Mouse (Mus musculus) 3T3-L1 (cell line): ENCODE results near the gene Cep128.
"Not testable (repeated sequence)": the region's sequence is repeated elsewhere in the genome, so short reads cannot be mapped to it uniquely, and the experiment has no call there.

ENCODE experiments used
- DNase-seq: peaks from one replicate; pipeline ENCODE4 v3.0.0-alpha.2; 2015; ENCODE audit warnings: low read depth, low spot score

Gene Cep128

GRCm38 (mm10) chr12:91063337-91064015 lies 320.7 kb downstream of the Cep128 start:
- no peak for DNase-seq

DNA sequence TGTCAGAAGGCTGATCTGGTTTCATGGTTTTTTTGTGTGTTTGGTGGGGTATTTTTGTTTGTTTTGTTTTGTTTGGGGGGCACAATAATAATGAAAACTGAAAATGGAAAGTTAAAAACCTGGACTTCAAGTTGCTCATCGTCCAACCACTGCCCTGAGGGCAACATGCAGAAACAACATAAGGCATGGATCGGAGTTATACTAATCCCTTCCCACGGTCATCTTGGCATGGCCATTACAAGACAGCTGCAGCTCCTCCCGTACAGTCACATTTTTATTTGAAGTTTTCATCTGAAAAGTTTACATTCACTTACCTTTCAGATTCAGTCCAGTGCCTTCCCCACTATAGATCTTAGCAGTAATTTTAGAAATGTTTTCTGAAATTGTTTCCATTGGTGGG lies 321.5 kb downstream of the Cep128 start:
- DNase-seq = no peak

DNA sequence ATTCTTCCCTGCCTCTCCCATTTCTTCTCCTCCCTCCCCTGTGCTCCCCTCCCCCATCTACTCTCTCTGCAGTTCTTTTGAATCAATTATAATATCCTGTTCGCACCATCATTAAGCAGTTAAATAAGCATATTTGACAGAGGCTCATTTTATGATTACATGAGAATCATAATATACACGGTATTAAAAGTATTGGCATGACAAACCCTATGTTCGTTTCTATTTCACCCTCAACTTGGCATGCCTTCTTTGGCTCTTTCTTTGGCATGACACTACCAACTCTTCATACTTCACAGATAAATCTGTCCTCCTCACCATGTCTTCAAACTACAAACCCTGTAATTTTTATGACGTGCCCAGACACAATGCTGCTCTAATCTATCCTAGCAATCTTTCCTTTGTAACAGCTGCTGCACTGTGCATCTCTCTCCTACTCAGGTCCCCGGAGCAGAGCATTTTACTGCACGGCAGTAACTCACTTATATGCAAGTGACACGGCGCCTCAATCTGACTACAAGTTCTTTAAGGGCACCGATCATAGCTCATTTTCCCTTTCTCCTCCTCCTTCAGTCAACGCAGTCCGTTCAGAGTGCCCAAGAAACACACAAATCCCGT lies 324.4 kb downstream of the Cep128 start:
- DNase-seq = no peak

GRCm38 (mm10) chr12:91056885-91057284 lies 327.3 kb downstream of the Cep128 start:
- DNase-seq = no peak

DNA sequence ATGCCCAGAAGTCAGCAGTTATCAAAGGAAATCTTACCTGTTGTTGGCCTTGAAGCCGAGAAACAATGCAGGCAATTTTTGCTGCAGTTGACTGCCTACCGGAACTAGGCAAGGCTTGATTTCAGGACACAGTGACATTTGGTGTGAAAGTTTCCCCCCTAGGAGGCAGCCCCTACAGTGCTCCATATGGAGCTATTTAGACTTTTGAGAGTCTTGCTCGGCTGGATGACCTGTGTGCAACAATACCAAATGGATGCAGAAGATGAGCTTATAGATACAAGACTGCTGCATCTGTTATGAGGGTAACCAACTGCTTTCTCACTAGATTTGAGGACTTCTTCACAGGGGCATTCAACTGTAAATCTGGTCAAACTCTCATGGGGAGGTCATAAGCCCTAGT lies 331.9 kb downstream of the Cep128 start:
- no peak for DNase-seq

DNA sequence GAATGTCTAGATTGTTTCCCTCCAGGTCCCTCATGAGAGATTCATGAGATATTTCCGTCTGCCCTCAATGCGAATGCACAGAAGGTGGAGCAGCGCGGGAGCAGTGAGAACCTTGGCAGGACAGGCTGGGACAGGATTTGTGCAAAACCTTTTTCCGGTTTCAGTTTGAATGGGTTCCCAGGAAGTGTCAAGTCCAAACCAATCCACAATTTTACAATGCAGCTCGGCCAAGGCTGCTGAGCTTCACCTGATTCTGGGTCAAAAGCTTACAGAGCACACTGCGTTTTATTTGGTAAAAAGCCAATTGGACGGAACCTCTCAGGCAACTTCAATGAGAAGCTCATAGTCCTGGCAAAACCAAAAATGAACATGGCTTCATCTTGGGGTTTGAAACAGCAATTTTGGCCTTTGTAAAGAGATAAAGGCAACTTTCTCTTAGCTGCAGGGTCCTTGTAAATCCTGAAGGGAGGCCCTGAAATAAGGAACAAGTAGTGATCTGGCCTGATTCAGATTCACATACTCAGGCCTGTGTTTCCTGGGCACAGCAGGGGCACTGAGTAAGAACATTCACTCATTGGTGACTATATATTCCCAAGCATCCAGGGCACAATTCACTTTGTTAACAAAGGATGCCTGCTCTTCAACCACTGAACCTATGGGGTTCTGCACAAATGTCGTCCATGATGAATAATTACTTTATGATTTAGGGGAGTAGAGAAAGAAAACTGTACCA lies 333.4 kb downstream of the Cep128 start:
- no peak for DNase-seq

GRCm38 (mm10) chr12:91041363-91041762 lies 342.8 kb downstream of the Cep128 start:
- DNase-seq = no peak

GRCm38 (mm10) chr12:91040267-91040905 lies 343.8 kb downstream of the Cep128 start:
- peak; percentile 3 for DNase-seq

DNA sequence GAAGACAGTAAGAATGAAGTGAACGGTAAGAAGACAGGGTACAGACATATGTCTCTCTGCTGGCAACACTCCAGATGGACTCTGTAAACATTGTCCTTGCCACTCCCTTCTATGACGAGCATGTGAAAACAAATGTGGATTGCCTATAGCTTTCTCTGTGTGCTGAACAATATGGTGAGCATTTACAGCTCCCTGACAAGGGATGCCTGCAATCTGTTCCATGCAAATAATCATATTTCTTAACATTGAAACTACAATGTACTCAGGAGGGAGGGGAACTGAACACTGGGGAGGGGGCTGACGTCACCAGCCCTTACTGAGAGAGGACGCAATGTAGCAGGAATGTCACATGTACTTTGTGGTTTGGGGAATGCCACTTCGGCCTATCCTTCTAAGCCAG lies 355.1 kb downstream of the Cep128 start:
- DNase-seq = no peak

- DNase-seq = no peak
Observed at GRCm38 (mm10) chr12:91027681-91028080, 356.5 kb downstream of the Cep128 start.

DNA sequence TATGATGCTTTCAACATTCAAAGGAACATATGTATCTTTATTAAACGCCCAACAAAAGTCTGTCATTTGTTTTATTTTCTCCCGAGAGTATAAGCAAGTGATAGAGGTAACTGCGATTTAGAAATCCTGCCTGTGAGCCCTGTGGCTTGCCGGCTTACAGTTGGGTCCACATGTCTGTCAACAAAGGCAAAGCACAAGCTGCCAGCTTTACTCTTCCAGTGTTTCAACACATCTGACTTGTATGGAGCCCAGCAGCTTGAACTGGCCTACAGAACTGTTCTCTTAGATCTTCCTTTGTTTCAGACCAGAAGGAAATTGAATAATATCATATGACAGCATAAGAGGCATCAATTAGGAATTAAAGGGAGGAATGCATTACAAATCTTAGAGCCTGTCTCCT lies 357.1 kb downstream of the Cep128 start:
- no peak for DNase-seq

DNA sequence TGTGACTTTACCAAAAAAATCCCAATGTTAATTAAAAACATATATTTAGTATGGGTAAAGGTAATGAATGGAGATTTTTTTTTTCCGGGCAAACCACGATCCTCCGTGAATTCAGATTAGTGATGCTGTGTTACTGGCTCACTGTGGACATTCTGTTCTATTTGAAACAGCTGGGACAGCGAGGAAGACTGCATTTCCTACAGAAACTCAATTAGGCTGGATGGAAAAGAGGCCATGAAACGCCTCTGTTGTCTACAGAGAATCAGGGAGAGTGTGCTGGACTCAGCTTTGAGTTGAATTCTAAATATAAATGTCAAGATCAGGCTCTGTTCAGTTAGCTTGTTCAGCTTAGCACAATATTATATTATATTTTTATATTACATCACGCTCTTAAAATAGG lies 369.1 kb downstream of the Cep128 start:
- no peak for DNase-seq

- DNase-seq = no peak
Observed at GRCm38 (mm10) chr12:91013043-91013442, 371.2 kb downstream of the Cep128 start.

- no peak for DNase-seq
Observed at GRCm38 (mm10) chr12:91012184-91012583, 372.0 kb downstream of the Cep128 start.

DNA sequence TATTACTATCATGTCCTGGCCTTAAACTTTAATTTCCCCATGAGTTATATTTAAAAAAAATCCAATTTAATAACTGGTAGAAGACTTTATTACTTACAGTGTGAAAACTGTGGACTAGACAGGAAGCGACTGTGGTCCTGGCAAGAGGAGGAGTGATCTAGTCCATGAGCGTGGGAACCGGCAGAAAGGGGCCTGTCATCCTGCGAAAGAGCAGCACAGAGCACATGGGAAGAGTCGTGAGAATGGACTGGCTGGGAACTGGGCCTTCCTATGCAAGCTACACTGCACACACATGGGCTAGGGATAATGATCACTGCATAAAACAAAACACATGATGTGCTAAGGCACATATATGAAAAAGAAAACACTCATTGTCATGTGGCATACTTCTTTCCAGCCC lies 375.5 kb downstream of the Cep128 start:
- no peak for DNase-seq

DNA sequence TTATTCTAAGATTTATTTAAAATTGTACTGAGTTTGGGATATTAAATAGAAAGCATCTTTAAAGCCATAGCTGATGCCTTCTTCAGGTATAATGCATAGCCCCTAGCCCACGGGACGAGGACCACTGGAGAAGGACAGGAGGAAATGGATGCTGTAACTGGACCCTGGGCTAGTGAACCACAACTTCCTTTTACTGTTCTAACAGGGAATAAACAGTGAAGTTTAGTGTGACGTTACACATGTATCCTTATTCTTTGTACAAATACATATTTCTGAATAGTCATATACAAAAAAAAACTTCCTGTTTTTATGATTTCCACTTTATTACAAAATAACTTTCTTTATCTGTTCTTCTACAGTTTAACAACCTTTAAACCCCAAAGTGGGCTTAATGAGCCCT lies 376.0 kb downstream of the Cep128 start:
- DNase-seq = no peak

DNA sequence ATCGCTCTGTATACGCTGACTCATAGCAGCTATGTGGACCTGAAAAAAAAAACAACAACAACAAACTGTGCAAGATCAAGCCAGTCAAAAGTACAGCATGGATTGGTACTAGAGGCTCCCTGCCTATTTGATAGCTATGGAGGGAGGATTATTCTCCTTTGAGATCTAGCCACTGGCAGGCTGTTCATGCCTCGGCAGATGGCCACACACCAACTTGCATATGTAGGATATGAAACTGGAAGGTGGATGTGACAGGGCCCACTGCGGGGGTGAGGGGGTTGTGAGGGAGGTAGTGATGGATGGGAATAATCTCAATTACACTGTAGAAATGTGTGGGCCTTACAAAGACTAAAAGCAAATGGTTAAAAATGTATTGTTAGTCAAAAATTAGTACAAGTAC lies 386.7 kb downstream of the Cep128 start:
- DNase-seq = no peak

DNA sequence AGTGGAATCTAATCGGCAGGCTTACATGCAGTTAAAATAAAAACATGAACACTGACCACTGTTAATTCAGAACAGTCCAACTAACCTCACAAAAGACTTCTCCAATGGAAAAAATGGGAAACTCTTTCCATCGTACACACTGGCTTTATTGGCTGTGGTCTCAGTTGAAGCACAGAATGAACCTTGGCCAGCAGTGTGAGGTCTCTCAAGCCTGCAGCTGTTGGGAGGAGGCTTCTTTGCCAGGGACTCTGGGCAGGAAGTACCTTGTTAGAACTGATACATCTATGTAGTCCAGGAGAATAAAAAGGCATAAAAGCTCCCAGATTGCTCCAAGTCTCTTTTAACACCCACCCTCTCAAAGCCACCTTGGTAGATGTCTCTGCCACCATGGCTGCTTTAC lies 390.9 kb downstream of the Cep128 start:
- DNase-seq = no peak

DNA sequence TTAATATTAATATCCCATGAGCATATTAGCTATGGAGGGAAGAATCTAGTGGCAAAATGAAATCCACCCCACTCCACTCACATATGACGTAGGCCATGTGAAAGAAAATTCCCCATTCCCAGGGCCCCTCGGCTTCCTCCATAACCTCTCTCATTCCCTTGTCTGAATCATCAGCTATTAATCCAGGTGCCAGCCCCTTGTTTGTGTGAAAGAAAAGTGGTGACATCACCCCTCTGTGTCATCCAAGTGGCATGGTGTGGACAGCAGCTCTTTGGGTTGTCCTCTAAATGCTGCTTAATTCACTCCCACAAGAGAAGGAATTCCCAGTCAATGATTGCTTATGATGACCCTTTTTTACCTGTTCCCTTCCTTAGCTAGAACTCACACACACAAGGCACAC lies 396.4 kb downstream of the Cep128 start:
- peak; percentile 65 for DNase-seq

- DNase-seq = no peak
Observed at GRCm38 (mm10) chr12:90987259-90987658, 396.9 kb downstream of the Cep128 start.

GRCm38 (mm10) chr12:90982018-90982417 lies 402.2 kb downstream of the Cep128 start:
- DNase-seq = no peak

GRCm38 (mm10) chr12:90976406-90976805 lies 407.8 kb downstream of the Cep128 start:
- not testable (repeated sequence) for DNase-seq
